Mouse (Mus musculus) left cerebral cortex, adult 2 months (tissue): ENCODE measurements at regions not wholly inside any gene's neighbourhood (a gene's known extent, or its start where the extent isn't known, plus 50 kb on each side); places are given as distances from the start of the nearest gene placed in this dataset.

Experiments
- DNase-seq, 2 experiments: peaks; one replicate each; pipeline ENCODE4 v3.0.0; 2021 to 2022; ENCODE audit warnings: low spot score in 2 of 2, mixed read lengths in 1 of 2; ENCODE audit errors: extremely low spot score in 1 of 2
- H3K27ac ChIP-seq: fragments of 200-600 bp; 2 replicates; pipeline ENCODE4 v1.8.1; 2022
- H3K4me3 ChIP-seq: fragments of 200-600 bp; 2 replicates; pipeline ENCODE4 v1.8.1; 2022
- CTCF ChIP-seq: fragments of 200-600 bp; IDR thresholded peaks from 2 replicates; pipeline ENCODE4 v1.8.1; 2022; ENCODE audit warnings: antibody characterized with exemption, mild to moderate bottlenecking, moderate library complexity
- intact Hi-C: fragments of 180-260 bp; cut with DNase I; formaldehyde crosslinking; loops from one replicate; pipeline ENCODE4 v1.15.1; 2025

- intact Hi-C loops: loop anchor here (10.0 kb wide), 1 partner anchor 233 kb away; no protein-coding TSS in a partner anchor
These were observed 294.9 kb upstream of the Agtr1b start for GRCm38 (mm10) chr3:20661883-20662282.

DNA sequence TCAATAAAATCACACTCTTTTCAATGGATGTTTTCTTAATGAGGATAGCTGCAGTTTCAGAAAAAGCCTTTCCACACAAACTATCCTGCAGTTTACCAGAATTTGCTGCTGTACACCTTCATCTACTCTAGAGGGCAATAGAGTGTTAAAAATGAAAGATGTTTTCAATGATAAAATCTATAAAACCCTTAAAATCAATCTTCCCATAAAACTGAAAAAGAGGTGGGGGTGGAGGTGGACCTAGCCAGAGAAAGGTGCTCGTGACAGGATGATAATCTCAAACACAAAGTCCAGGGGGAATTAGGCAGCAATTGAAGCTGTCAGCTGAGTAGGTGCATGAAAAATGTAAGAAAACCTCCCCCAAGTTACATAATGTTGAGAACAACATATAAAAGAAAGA lies 288.4 kb upstream of the Agtr1b start:
- no peak overlapping the region for H3K4me3 ChIP-seq
- DNase-seq: peak in 1 of 2 experiments; percentile 18
- intact Hi-C loops: loop anchor here (1.0 to 10.0 kb wide), 7 partner anchors 829 to 1649 kb away; partner anchors contain the start of gene Tbl1xr1
- TF ChIP-seq CTCF: peak; percentile 89
- H3K27ac ChIP-seq: peak overlapping the region; percentile 61

More at GRCm38 (mm10) chr3:20661883-20662282, 294.9 kb upstream of the Agtr1b start:
- Histone ChIP-seq H3K4me3 (no peak overlapping the region), H3K27ac (peak overlapping the region; percentile 59)
- no peak for DNase-seq
- no peak for TF ChIP-seq CTCF
